Mouse (Mus musculus) heart, embryonic 15.5 days (tissue): ENCODE measurements at regions not wholly inside any gene's neighbourhood (a gene's known extent, or its start where the extent isn't known, plus 50 kb on each side); places are given as distances from the start of the nearest gene placed in this dataset.
A peak's percentile ranks its signal among the peaks of the same experiment; 100 is the strongest.

Source experiments
- ATAC-seq: fragments of 200-750 bp; cut with Nextera tagmentation; replicated peaks from 2 replicates; pipeline ENCODE4 v1.8.0; 2017; ENCODE audit warnings: low read depth, moderate TSS enrichment; ENCODE audit not compliant: insufficient number of reproducible peaks, insufficient read depth, low FRiP score
- H3K27ac ChIP-seq: fragments of 300-500 bp; sonication (generic); 2 replicates; pipeline ENCODE4 v1.5.1; 2015; ENCODE audit warnings: mild to moderate bottlenecking, inconsistent platforms
- H3K27me3 ChIP-seq: fragments of 300-500 bp; sonication (generic); 2 replicates; pipeline ENCODE4 v1.6.1; 2015; ENCODE audit warnings: inconsistent platforms
- H3K36me3 ChIP-seq: fragments of 300-500 bp; sonication (generic); 2 replicates; pipeline ENCODE4 v1.6.1; 2015; ENCODE audit warnings: mild to moderate bottlenecking, inconsistent platforms
- H3K4me1 ChIP-seq: fragments of 300-500 bp; sonication (generic); replicated peaks from 2 replicates; pipeline ENCODE4 v1.6.1; 2015; ENCODE audit warnings: inconsistent platforms
- H3K4me2 ChIP-seq: fragments of 300-500 bp; sonication (generic); 2 replicates; pipeline ENCODE4 v1.6.1; 2015; ENCODE audit warnings: inconsistent platforms, mild to moderate bottlenecking, moderate library complexity
- H3K4me3 ChIP-seq: fragments of 300-500 bp; sonication (generic); 2 replicates; pipeline ENCODE4 v1.5.1; 2015; ENCODE audit warnings: mild to moderate bottlenecking, inconsistent platforms
- H3K9ac ChIP-seq: fragments of 300-500 bp; sonication (generic); 2 replicates; pipeline ENCODE4 v1.6.1; 2015; ENCODE audit warnings: mild to moderate bottlenecking, inconsistent platforms
- H3K9me3 ChIP-seq: fragments of 300-500 bp; sonication (generic); replicated peaks from 2 replicates; pipeline ENCODE4 v1.6.1; 2016; ENCODE audit warnings: inconsistent platforms
- WGBS: fragments of 180-500 bp; shearing (Covaris S2); methylation state at CpG from one replicate; pipeline ENCODE4 v1.1.7; 2015; ENCODE audit warnings: mixed read lengths; 5-methylcytosine and 5-hydroxymethylcytosine counted together

DNA sequence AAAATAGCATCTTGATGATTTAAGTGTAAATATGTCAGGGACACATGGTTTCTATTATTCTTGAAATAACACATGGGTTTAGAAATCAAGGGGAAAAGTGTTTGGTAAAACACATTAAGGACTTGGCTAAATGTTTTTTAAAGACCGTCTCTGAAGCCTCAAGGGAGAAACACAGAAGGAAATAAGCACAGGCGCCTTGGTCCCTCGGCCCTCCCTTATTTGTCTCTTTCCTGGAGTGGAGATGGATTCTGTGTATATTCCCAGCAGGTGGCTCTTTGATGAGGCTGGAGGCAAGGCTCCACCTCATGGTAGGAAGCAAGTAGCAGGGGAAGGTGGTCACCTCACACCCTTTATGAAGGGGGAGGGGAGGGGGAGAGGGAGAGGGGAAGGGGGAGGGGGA, 122.6 kb downstream of the Gas1 start:
- H3K9ac ChIP-seq, result no peak overlapping the region
- no peak for ATAC-seq
- 28% methylated on average over 3 of the region's 3 CpGs for WGBS
- H3K27me3 ChIP-seq, result no peaks in the 10 kb centered on the region
- no peaks in the 10 kb centered on the region for H3K9me3 ChIP-seq
- no peak overlapping the region for H3K27ac ChIP-seq
- H3K4me3 ChIP-seq, result no peak overlapping the region
- H3K36me3 ChIP-seq, result no peaks in the 10 kb centered on the region
- H3K4me2 ChIP-seq, result no peak overlapping the region
- H3K4me1 ChIP-seq, result no peaks in the 10 kb centered on the region

DNA sequence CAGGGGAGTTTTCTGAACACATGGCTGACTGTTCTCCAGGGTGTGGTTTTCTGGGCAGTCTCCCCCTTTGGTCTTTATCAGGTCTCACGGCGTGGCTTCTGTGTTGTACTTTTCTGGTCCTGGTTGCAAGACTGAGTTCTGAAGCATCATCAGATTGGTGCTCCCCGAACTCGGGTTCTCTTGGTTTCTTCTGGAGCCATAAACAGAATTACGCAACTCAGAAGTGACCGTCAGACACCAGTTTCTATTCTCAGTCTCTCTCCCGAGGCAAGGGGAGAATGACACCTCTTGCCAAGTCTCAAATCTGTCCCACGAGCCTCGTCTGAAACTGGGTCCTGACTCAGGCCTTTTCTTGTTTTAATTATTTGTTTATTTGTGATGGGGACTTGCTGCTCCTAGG, 123.1 kb downstream of the Gas1 start:
- Histone ChIP-seq H3K9ac (no peak overlapping the region), H3K9me3 (no peaks in the 10 kb centered on the region), H3K27me3 (no peaks in the 10 kb centered on the region), H3K4me3 (no peak overlapping the region), H3K36me3 (no peaks in the 10 kb centered on the region), H3K4me2 (no peak overlapping the region), H3K4me1 (no peaks in the 10 kb centered on the region), H3K27ac (no peak overlapping the region)
- ATAC-seq, result no peak
- WGBS, result 57% methylated on average over 9 of the region's 9 CpGs

- Histone ChIP-seq H3K9ac (no peak overlapping the region), H3K36me3 (no peaks in the 10 kb centered on the region), H3K4me2 (no peak overlapping the region), H3K4me1 (peaks cover 15% of the 10 kb centered on the region), H3K27me3 (no peaks in the 10 kb centered on the region), H3K9me3 (no peaks in the 10 kb centered on the region), H3K27ac (no peak overlapping the region), H3K4me3 (no peak overlapping the region)
- ATAC-seq, result no peak
- WGBS, result 66% methylated on average over 1 of the region's 1 CpGs
Observed at GRCm38 (mm10) chr13:60051866-60052265, 125.3 kb downstream of the Gas1 start.

- 72% methylated on average over 9 of the region's 9 CpGs for WGBS
- peaks cover 15% of the 10 kb centered on the region for H3K4me1 ChIP-seq
- H3K4me3 ChIP-seq, result no peak overlapping the region
- no peak for ATAC-seq
- no peaks in the 10 kb centered on the region for H3K9me3 ChIP-seq
- no peak overlapping the region for H3K9ac ChIP-seq
- no peaks in the 10 kb centered on the region for H3K36me3 ChIP-seq
- H3K4me2 ChIP-seq, result no peak overlapping the region
- H3K27me3 ChIP-seq, result no peaks in the 10 kb centered on the region
- H3K27ac ChIP-seq, result no peak overlapping the region
Observed at GRCm38 (mm10) chr13:60050799-60051580, 126.2 kb downstream of the Gas1 start.

GRCm38 (mm10) chr13:60049703-60050102, 127.5 kb downstream of the Gas1 start:
- Histone ChIP-seq H3K4me3 (no peak overlapping the region), H3K9me3 (no peaks in the 10 kb centered on the region), H3K9ac (no peak overlapping the region), H3K27me3 (no peaks in the 10 kb centered on the region), H3K27ac (no peak overlapping the region), H3K4me1 (peaks cover 28% of the 10 kb centered on the region), H3K4me2 (no peak overlapping the region), H3K36me3 (no peaks in the 10 kb centered on the region)
- ATAC-seq, result no peak
- 76% methylated on average over 3 of the region's 3 CpGs for WGBS

DNA sequence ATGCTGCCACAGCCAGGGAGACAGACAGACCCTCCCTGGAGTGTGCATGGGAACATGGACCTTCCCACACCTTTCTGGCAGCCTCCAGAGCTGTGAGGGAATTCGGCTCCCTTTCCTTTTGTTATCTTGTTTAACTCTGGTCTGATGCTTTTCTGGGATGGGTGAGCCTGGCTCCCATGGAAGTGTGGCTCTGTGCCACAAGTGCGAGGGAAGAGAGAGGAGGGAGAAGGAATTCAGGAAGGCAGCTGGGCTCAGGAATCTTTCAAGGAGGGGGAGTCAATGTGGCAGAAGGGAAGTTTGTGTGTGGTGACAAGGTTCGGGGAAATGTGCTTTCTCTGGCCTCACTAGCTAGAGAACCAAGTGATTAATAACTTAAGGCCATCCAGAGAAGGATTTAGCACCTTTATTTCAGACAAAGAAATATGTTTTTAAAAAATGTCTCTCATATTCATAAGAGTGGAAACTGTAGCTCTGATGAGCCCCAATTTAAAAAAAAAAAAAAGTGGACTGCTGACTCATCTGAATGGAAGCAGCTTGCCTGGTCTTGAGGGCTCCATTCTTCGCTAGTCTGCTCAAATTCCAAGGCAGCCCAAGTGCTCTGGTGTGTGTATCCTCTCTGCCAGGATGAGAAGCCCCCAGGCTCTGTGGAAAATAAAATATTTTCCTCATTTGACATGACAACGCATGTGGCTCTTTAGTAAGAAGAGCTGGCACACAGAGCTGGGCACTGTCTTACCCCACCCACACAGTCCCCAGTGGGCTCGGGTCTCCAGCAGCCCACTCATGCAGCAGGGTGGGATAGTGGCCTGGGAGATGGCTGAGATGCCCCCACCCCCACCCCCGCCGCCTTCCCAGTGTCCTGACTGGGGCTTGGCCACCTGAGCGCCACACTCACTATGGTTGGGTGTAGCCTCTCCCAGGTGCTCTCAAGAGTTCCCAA, 129.1 kb downstream of the Gas1 start:
- no peaks in the 10 kb centered on the region for H3K36me3 ChIP-seq
- 49% methylated on average over 9 of the region's 9 CpGs for WGBS
- no peak overlapping the region for H3K9ac ChIP-seq
- ATAC-seq, result no peak
- H3K27me3 ChIP-seq, result no peaks in the 10 kb centered on the region
- no peaks in the 10 kb centered on the region for H3K9me3 ChIP-seq
- peak overlapping the region; percentile 50 for H3K27ac ChIP-seq
- H3K4me3 ChIP-seq, result no peak overlapping the region
- peaks cover 32% of the 10 kb centered on the region for H3K4me1 ChIP-seq
- no peak overlapping the region for H3K4me2 ChIP-seq

DNA sequence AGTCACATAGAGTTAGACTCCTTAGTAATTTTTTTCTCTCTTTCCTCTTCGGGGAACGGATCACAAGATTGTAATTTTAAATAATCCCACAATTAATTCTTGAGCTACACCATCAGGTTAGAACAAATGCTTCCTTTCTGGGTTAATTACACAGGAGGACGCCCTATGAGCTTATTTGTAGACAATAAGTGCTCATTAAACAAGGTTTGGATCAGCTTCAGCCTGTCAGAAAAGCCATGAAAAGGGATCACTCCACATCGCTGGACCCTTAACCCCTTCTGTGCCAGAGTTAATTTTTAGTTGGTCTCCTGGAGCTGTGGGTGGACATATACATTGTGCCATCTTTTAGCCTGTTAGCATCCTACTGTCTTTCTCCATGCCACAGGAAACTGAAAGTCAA, 131.4 kb downstream of the Gas1 start:
- Histone ChIP-seq H3K27me3 (no peaks in the 10 kb centered on the region), H3K4me1 (peaks cover 32% of the 10 kb centered on the region), H3K36me3 (no peaks in the 10 kb centered on the region), H3K9me3 (no peaks in the 10 kb centered on the region), H3K9ac (no peak overlapping the region), H3K4me2 (no peak overlapping the region), H3K27ac (no peak overlapping the region), H3K4me3 (no peak overlapping the region)
- no peak for ATAC-seq
- 62% methylated on average over 4 of the region's 4 CpGs for WGBS

GRCm38 (mm10) chr13:60044876-60045275, 132.3 kb downstream of the Gas1 start:
- Histone ChIP-seq H3K4me1 (peaks cover 32% of the 10 kb centered on the region), H3K4me3 (no peak overlapping the region), H3K27me3 (no peaks in the 10 kb centered on the region), H3K9me3 (no peaks in the 10 kb centered on the region), H3K36me3 (no peaks in the 10 kb centered on the region), H3K9ac (no peak overlapping the region), H3K27ac (peak overlapping the region; percentile 46; the same call in 1 of the 2 replicates), H3K4me2 (peak overlapping the region; percentile 23)
- 27% methylated on average over 6 of the region's 6 CpGs for WGBS
- peak; percentile 47; the same call in 1 of the 2 replicates for ATAC-seq

- ATAC-seq, result no peak
- H3K36me3 ChIP-seq, result no peaks in the 10 kb centered on the region
- WGBS, result 75% methylated on average over 2 of the region's 2 CpGs
Observed at GRCm38 (mm10) chr13:60042443-60042842, 134.7 kb downstream of the Gas1 start.

GRCm38 (mm10) chr13:60035536-60036130, 141.5 kb downstream of the Gas1 start:
- Histone ChIP-seq H3K27me3 (no peaks in the 10 kb centered on the region), H3K36me3 (no peaks in the 10 kb centered on the region), H3K4me3 (no peak overlapping the region), H3K9me3 (no peaks in the 10 kb centered on the region), H3K4me2 (no peak overlapping the region), H3K9ac (no peak overlapping the region), H3K27ac (peak overlapping the region; percentile 40), H3K4me1 (peaks cover 2% of the 10 kb centered on the region; the same call in 1 of the 2 replicates)
- no peak for ATAC-seq
- WGBS, result 45% methylated on average over 7 of the region's 7 CpGs

More at GRCm38 (mm10) chr13:60042443-60042842, 134.7 kb downstream of the Gas1 start:
- Histone ChIP-seq H3K4me1 (peaks cover 19% of the 10 kb centered on the region), H3K27ac (no peak overlapping the region), H3K9me3 (no peaks in the 10 kb centered on the region), H3K27me3 (no peaks in the 10 kb centered on the region), H3K4me3 (no peak overlapping the region), H3K9ac (no peak overlapping the region), H3K4me2 (no peak overlapping the region)

- H3K36me3 ChIP-seq, result no peaks in the 10 kb centered on the region
- H3K4me3 ChIP-seq, result no peak overlapping the region
- WGBS, result 81% methylated on average over 2 of the region's 2 CpGs
- H3K4me1 ChIP-seq, result peaks cover 2% of the 10 kb centered on the region; the same call in 1 of the 2 replicates
- no peaks in the 10 kb centered on the region for H3K9me3 ChIP-seq
- no peak overlapping the region for H3K9ac ChIP-seq
- no peaks in the 10 kb centered on the region for H3K27me3 ChIP-seq
- no peak for ATAC-seq
- no peak overlapping the region for H3K4me2 ChIP-seq
- H3K27ac ChIP-seq, result no peak overlapping the region
Observed at GRCm38 (mm10) chr13:60033116-60033515, 144.0 kb downstream of the Gas1 start.
